Mouse (Mus musculus) erythroblast, embryonic 14.5 days (primary cell): ENCODE results near the gene Gm13279.
"Not testable (repeated sequence)": the region's sequence is repeated elsewhere in the genome, so short reads cannot be mapped to it uniquely, and the experiment has no call there.

Experiments used
- GATA1 ChIP-seq: IDR thresholded peaks from 2 replicates; pipeline ENCODE4 v1.6.1; 2012; ENCODE audit warnings: low read length, inconsistent platforms, mixed read lengths
- TAL1 ChIP-seq: IDR thresholded peaks from 3 replicates; pipeline ENCODE4 v1.6.1; 2012; ENCODE audit warnings: low read length, inconsistent platforms, mixed read lengths

GRCm38 (mm10) chr4:88805231-88805630 lies 8.0 kb downstream of the Gm13279 start, which contains the start of gene Gm13288:
- TF ChIP-seq TAL1, GATA1: not testable (repeated sequence)
